Mouse (Mus musculus) heart, postnatal 10 days (tissue): ENCODE results near the gene Gm8857. TPM values are rescaled to one million over a fixed set of nuclear protein-coding genes. Genes with fewer than 3 reads are reported as not detected.
"Not testable (repeated sequence)": the region's sequence is repeated elsewhere in the genome, so short reads cannot be mapped to it uniquely, and the experiment has no call there.

Source experiments
- DNase-seq, 2 experiments: peaks; one replicate each; pipeline ENCODE4 v3.0.0; 2021
- intact Hi-C: fragments of 180-260 bp; cut with DNase I; formaldehyde crosslinking; loops from one replicate; pipeline ENCODE4 v1.15.1; 2025
- total RNA-seq, 2 experiments: library from RNA; stranded (reverse); gene quantifications; 2 replicates each; pipeline ENCODE4 v1.2.3; 2021

Gm8857 gene
- not detected for total RNA-seq

DNA sequence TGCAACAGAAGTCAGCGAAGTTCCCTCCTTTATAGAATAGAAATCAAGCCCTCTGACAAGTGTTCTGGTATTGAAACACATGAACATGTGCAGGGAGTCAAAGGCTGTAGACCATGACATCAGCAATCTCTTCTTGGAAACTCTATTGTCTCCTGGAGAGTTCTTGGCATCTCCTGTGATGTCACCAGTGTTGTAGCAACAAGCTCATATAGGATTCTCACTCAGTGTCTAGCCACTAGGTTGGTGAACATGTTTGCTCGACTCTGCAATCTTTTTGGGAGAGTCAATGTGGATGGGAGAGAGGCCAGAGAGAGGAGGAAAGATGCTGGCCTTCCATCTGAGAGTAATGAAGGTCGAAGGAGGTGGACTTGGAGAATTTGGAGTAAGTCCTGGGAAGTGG, at the start of gene Gm8857, which contains the start of gene Gm8871:
TSS of gene Gm8857 (plus strand) at position 303 of the 400 bp plus-strand sequence.
TSS of gene Gm8871 (plus strand) at position 301 of the 400 bp plus-strand sequence.
- DNase-seq, intact Hi-C loops: not testable (repeated sequence)

- intact Hi-C loops, DNase-seq: not testable (repeated sequence)
Observed at GRCm38 (mm10) chr5:10953512-10953911, 5.9 kb downstream of the Gm8857 start.

GRCm38 (mm10) chr5:10958057-10958456, 10.4 kb downstream of the Gm8857 start:
- intact Hi-C loops, DNase-seq: not testable (repeated sequence)

Other genes with a start within 250 kb of the Gm8857 start
- not detected for gene Gm8871, start within 50 bp of the Gm8857 start, total RNA-seq
- gene Gm8879, start 179.8 kb downstream of the Gm8857 start, total RNA-seq: not detected
- not detected for gene Gm5861, start 235.3 kb downstream of the Gm8857 start, total RNA-seq